Mouse (Mus musculus) gastrocnemius, postnatal 36 days (tissue): Measurements from ENCODE around the gene Tmem151b. TPM values are rescaled to one million over a fixed set of nuclear protein-coding genes. Genes with fewer than 3 reads are reported as not detected.

Experiments
- DNase-seq, 2 experiments: peaks; one replicate each; pipeline ENCODE4 v3.0.0; 2022
- intact Hi-C: fragments of 180-260 bp; cut with DNase I; formaldehyde crosslinking; loops from one replicate; pipeline ENCODE4 v1.15.1; 2025
- total RNA-seq, 2 experiments: library from RNA; stranded (reverse); gene quantifications; 2 replicates each; pipeline ENCODE4 v1.2.3; 2021

Tmem151b gene
- total RNA-seq, 2 experiments from 2014 or later = 0.13 TPM; not detected in 1

DNA sequence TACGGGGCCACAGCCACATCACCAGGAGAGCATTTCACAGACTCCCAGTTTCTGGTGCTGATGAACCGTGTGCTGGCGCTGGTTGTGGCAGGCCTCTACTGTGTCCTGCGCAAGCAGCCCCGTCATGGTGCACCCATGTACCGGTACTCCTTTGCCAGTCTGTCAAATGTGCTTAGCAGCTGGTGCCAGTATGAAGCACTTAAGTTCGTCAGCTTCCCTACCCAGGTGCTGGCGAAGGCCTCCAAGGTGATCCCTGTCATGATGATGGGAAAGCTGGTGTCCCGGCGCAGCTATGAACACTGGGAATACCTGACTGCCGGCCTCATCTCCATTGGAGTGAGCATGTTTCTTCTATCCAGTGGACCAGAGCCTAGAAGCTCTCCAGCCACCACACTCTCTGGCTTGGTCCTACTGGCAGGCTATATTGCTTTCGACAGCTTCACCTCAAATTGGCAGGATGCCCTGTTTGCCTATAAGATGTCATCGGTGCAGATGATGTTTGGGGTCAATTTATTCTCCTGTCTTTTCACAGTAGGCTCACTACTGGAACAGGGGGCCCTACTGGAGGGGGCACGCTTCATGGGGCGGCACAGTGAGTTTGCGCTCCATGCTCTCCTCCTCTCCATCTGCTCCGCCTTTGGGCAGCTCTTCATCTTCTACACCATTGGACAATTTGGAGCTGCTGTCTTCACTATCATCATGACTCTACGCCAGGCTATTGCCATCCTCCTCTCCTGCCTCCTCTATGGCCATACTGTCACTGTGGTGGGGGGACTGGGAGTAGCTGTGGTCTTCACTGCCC, 17.1 kb upstream of the Tmem151b start:
- intact Hi-C loops = no loop called here
- no peak for DNase-seq

- no peak for DNase-seq
- intact Hi-C loops = no loop called here
Observed at GRCm38 (mm10) chr17:45566031-45566359, 16.5 kb upstream of the Tmem151b start.

- no peak for DNase-seq
- intact Hi-C loops = no loop called here
Observed at GRCm38 (mm10) chr17:45565103-45565502, 15.6 kb upstream of the Tmem151b start.

GRCm38 (mm10) chr17:45564531-45565084, 15.1 kb upstream of the Tmem151b start:
- intact Hi-C loops = no loop called here
- DNase-seq = no peak

DNA sequence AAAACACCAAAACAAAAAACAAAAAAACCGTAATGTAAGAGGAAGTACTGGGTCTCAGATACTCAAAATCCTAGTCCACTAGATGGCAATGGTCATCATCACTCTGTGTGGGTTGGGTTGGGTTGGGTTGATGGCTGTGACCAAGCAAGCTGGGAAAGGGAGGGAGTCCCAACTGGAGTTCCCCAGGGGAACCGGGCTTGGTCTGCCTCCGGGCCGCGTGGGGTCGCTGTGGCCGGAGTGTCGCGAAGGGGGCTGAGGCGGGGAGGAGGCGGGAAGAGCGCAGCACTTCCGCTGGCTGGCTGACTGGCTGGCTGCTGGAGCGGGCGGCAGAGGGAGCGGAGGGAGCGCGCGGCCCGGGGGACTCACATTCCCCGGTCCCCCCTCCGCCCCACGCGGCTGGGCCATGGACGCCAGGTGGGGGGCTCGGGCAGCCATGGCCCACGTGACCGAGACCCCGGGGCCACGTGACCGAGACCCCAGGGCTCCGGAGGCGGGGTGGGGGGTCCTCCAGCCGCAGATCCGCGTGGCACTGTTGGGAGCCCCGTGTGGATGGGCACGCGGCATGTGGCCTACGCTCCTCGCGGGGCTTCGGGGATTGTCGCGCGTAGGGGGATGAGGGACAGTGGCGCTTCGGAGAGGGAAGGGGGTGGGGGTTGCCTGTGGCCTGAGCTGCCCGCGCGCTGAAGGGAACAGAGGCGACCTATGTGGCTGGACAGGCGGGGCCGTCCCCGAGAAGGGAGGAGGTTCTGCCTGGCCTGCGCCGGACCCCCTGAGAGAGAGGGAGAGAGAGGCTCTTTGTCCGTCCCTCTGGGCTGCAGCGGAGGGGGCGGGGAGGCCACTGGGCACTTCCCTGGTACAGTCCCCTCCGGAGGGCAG, 14.4 kb upstream of the Tmem151b start, which contains the start of gene Slc35b2:
TSS of gene Slc35b2 (plus strand) at position 220 of the 876 bp plus-strand sequence.
- DNase-seq = peak; percentile 89 to 93
- intact Hi-C loops = no loop called here

- intact Hi-C loops = no loop called here
- DNase-seq = no peak
Observed at GRCm38 (mm10) chr17:45563216-45563615, 13.7 kb upstream of the Tmem151b start.

DNA sequence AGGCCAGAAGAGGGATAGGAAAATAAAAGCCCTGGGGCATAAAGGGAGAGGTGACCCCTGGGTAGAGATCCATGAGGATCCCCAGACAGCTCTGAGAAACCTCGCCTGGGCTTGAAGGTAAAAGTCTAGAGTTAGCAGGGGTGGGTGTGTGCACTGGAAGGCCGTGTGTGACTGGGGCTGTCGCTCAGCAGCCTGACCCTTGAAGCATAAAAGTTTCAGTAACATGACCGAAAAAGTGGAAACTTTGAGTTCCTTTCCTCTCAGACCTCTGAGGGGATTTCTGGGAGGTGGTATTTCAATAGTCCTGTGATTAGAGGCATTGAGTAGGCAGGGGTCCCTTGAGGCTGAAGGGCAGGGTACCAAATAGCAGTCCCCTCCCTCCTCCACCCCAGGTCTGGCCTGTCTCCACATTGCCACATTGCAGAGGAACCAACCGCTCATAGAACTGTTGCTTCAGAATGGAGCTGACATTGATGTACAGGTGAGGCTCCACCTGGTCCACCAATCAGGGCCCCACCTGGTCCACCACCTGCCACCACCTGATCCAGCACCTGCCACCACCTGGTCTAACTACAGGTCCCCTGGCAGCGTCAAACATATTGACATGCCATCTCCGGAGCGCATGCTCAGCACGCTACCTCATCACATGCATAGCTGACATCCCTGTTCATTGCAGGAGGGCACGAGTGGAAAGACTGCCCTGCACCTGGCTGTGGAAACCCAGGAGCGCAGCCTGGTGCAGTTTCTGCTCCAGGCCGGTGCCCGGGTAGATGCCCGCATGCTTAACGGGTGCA, 10.5 kb upstream of the Tmem151b start:
- intact Hi-C loops = no loop called here
- DNase-seq = no peak

GRCm38 (mm10) chr17:45557998-45558862, 8.8 kb upstream of the Tmem151b start:
- DNase-seq = no peak
- intact Hi-C loops = no loop called here

- no peak for DNase-seq
- intact Hi-C loops = no loop called here
Observed at GRCm38 (mm10) chr17:45557246-45557824, 7.9 kb upstream of the Tmem151b start.

DNA sequence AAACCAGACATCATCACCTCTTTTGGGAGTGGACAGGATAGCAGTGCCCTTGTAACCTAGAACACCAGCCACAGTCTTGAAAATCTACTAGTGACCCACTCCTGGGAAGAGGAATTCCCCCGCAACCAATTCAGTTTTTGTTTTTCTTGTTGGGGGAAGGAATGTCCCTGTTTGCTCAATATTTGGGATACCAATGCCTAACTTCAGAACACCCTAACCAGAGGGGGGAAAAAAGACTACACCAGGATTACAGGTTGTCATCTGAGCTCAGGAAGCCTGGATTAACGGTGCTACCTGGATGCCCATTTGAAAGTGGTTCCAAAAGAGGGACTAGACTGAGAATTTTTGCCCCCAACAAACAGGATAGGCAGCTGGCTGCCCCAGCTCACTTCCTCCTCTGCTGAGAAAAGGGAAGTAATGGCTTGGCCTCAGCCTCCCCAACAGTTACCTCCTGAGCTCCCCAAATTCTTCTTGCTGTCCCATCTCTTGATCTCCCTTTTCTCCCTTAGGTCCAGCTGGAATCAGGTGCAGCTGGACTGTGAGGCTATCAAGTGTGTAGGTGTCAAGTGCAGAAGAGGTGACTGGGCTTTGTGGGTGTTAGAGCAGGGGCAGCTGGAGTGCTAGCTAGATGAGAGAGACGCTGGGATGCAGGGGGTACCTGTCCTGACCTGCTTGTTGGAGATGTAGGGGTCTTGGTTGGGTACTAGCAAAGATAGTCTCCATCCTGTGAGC, 7.2 kb upstream of the Tmem151b start:
- intact Hi-C loops = no loop called here
- DNase-seq = no peak

DNA sequence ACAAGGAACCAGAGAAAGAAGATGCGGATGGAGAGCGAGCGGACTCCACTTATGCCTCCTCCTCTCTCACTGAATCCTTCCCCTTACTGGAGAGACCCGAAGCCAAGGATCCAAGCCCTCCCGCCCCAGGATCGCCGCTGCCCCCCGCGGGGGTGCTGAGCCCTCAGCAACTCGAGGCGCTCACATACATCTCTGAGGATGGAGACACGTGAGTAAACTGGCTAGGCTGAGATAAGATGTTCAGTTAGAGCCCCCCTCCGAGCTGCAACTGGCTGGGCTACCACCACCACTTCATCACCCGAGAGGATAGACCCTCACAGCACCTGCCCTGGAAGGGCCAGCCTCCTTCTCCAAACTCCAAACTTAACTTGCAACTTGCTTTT, 6.6 kb upstream of the Tmem151b start:
- intact Hi-C loops = no loop called here
- DNase-seq = no peak

DNA sequence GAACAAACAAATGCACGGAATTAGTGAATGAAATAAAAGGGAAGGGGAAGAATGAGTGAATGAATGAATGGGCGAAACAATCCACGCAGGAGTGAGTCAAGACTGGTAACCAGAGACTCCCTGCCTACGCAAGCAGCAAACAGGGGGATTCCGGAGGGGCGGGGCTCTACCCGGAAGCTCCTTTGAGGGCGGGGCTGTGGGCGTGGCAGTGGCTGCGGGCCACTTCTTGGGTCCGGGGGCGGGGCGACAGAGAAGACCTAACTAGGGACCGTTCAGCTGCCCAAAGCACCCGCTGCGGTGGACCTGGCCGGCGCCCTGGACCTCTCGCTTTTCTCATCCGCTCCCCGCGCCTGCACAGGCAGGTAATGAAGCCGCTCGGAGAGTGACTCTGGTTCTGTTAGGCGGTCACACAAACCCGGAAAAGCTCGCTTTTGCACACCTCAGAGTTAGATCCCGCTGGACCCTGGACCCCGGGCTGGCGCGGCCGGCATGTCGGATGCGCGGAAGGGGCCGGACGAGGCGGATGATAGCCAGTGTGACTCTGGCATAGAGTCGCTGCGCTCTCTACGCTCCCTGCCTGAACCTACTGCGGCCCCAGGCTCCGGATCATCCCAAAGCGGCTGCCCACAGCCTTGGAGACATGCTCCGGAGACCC, 6.1 kb upstream of the Tmem151b start, which contains the start of gene Nfkbie:
TSS of gene Nfkbie (plus strand) at position 252 of the 655 bp plus-strand sequence.
- intact Hi-C loops = no loop called here
- peak; percentile 91 for DNase-seq

DNA sequence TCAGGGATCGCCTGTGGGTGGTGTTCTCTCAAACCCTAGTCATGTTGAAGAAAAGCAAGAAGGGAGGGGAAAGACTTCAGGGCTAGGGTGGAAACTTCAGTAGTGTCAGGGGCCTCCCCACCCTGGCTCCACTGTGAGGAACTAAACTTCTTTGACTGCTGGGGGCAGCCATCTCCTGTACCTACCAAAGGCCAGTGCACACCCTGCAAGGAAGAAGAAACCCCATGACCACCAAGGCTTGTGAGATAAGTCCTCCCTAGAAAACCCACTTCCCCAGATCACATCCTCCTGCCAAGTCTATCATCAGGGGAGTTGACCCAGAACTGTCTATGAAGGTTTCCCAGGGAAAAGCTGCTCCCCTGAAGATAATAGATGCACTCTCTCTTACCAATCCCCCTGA, 4.9 kb upstream of the Tmem151b start:
- intact Hi-C loops = no loop called here
- DNase-seq = no peak

DNA sequence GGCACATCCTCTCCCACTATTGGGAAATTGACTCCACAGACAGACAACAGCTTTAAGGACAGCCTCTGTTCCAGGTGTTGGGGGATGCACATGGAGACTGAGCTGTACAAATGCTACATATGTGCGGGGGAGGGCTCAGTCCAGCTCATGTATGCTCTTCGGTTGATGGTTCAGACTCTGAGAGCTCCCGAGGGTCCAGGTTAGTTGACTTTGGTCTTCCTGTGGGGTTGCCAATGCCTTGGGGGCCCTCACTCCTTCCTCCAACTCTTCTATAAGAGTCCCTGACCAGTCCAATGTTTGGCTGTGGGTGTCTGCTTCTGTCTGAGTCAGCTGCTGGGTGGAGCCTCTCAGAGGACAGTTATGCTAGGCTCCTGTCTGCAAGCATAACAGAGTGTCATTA, 3.6 kb upstream of the Tmem151b start:
- DNase-seq = no peak
- intact Hi-C loops = loop anchor here (2.0 kb wide), 1 partner anchor 36 kb away; no protein-coding TSS in a partner anchor

GRCm38 (mm10) chr17:45551816-45552451, 2.5 kb upstream of the Tmem151b start:
- peak; percentile 48 to 65 for DNase-seq
- intact Hi-C loops = loop anchor here (2.0 kb wide), 2 partner anchors 35 to 73 kb away; no protein-coding TSS in a partner anchor

GRCm38 (mm10) chr17:45551249-45551796, 1.8 kb upstream of the Tmem151b start:
- DNase-seq = no peak
- intact Hi-C loops = loop anchor here (2.0 kb wide), 1 partner anchor 73 kb away; no protein-coding TSS in a partner anchor

DNA sequence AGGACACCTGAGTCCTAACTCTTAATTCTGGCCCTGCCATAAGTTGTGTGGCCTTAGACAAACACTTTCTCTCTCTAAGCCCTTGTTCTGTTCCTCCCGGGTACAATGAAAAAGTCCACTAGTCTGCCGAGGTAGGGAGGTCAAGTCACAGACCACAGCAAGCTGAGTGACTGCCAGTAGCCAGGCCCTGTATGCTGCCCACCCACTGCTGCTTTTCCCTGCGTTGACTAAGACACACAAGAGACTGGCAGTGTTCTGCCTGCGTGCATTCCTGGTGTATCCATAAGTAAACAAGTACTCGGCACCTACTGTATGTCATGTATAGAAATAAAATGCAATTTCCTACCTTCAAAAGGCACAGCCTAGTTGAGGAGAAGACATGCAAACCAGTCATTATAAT, 776 bp upstream of the Tmem151b start:
- no peak for DNase-seq
- intact Hi-C loops = loop anchor here (2.0 kb wide), 1 partner anchor 71 kb away; no protein-coding TSS in a partner anchor
